Mouse (Mus musculus): ENCODE results near the gene Fbxl5.

Gene Fbxl5

GRCm38 (mm10) chr5:43821538-43821937 lies at the start of gene Fbxl5:
Gene Fbxl5 (minus strand): TSS chr5:43821638.
- no peak for DNase-seq (ENCODE audit: low read depth in 2 of 2, low spot score in 2 of 2)

DNA sequence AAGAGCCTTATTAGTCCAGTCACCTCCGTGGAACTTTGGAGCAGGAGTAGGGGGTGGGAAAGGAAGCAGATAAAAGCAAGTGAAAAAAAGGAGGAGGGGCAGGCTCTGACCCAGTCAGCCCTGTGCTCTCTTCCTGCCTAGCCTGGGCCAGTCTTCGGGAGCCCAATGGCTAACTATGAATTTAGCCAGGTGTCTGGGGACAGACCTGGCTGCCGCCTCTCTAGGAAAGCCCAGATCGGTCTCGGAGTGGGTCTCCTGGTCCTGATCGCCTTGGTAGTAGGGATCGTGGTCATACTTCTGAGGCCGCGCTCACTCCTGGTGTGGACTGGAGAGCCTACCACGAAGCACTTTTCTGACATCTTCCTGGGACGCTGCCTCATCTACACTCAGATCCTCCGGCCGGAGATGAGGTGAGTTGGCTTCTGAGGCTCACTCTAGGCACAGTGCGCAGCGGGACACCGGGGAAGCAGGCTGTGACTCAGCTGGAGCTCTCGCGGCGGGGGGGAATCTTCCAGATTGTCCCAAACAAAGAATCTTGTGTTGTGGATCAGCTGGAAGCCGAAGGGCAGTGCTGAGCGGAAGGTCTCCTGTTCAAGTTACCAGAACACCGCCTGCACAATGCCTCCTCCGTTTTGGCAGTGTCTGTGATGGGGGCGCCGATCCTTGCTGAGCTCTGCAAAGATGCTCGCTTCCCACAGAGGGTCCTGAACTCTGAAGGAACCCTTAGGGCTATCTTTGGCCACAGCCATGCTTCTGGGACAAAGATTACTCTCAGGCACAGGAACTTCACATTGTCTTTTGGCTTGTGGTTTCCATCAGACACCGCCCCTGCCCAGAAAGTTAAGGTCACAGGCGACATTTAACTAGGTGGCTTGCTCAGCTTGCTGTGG lies 47.5 kb upstream of the Fbxl5 start:
- peak; percentile 15 to 18 for DNase-seq (ENCODE audit: low read depth in 2 of 2, low spot score in 2 of 2)

DNA sequence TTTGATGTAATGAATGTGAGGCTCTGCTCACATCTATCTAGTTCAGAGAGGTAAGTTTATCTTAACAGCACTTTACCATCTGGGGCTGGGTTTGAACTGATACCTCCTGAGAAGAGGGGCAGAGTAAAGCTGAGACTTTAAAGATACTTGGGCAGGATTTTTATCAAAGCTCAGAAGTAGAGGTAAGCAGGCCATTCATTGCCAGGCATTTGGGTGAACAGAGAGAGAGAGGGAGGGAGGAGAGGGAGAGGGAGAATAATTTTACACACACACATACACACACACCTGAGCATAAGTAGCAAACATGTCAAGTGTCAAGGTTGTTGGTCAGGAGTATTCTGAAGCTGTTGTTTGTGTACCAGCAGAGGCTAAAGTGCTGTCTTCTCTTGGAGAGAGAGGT lies 46.8 kb upstream of the Fbxl5 start, which contains the start of gene Cd38:
Gene Cd38 (plus strand): TSS at position 301 of the 400 bp plus-strand sequence.
- no peak for DNase-seq (ENCODE audit: low read depth in 2 of 2, low spot score in 2 of 2)

DNA sequence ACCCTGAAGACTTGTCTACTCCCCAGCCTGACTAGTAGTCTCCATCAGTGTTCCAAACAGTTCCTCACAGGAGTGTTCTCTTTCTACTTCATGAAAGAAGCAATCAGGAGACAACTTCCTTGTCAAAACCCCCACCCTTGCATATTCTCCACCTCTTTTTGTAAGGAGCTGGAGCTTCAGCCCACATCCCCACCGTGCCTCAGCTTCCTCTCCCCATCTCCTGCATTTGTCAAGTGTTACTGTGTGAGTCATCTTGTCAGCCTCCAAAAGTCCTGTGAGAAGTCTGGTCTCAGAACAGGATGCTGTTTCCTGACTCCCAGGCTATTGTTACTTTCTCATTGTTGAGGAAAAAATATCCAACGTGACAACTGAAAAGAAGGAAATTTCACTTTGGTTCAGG lies 43.9 kb upstream of the Fbxl5 start:
- DNase-seq (ENCODE audit: low read depth in 2 of 2, low spot score in 2 of 2) = no peak

GRCm38 (mm10) chr5:43863642-43864041 lies 42.2 kb upstream of the Fbxl5 start:
- DNase-seq (ENCODE audit: low read depth in 2 of 2, low spot score in 2 of 2) = no peak

DNA sequence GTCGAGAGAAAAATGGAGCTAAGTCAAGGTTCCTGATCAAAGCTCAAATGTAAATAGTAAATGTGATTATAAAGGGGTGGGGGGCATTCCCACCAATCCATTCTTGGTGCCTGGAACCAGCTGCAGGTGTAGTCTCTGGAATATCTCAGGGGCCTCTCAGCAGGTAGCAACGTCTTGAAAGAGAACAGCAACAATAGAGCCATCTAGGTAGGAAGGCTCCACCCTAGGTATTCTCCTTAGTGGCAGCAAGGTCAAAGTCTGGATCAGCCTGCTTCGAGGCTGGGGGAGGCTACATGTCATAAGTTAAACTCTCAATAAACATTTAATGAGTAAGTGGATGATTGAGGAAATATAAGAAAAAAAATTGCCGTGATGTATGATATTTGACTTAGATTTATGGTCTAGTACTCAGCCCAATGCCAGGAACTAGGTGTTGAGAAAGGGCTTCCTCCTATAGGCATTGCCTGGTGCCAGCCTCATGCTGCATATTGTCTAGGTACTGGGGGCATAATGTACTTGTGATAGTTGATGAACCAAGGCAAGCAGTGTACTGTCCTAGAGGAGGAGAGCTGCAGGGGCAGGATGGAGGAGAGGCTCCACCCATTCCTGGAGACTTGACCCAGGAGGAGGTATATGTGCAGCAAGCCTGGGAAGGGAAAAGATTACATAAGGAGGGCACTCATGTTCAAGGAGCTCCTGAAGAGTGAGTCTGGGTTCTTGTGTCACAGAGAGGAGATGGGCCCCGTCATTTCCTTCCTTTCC lies 39.4 kb upstream of the Fbxl5 start:
- DNase-seq (ENCODE audit: low read depth in 2 of 2, low spot score in 2 of 2) = no peak

- DNase-seq (ENCODE audit: low read depth in 2 of 2, low spot score in 2 of 2) = no peak
Measured at GRCm38 (mm10) chr5:43860096-43860495, 38.7 kb upstream of the Fbxl5 start.

GRCm38 (mm10) chr5:43859663-43860062 lies 38.2 kb upstream of the Fbxl5 start:
- DNase-seq (ENCODE audit: low read depth in 2 of 2, low spot score in 2 of 2) = no peak

DNA sequence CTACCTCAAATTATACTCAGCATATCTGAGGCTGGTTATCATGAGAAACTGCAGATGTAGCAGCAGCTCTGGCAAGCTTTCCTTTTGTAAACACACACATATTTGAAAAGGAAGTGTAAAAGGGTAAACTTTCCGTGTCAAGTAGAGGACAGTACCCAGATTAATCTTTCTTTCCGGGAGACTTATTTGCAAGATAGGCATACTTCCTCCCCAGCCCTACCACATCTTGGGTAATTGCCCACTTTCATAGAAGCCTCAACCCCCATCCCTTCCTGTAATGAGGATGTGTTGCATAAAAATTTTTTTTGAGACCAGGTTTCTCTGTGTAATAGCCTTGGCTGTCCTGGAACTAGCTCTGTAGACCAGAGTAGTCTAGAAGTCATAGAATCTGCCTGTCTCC lies 34.3 kb upstream of the Fbxl5 start:
- no peak for DNase-seq (ENCODE audit: low read depth in 2 of 2, low spot score in 2 of 2)

DNA sequence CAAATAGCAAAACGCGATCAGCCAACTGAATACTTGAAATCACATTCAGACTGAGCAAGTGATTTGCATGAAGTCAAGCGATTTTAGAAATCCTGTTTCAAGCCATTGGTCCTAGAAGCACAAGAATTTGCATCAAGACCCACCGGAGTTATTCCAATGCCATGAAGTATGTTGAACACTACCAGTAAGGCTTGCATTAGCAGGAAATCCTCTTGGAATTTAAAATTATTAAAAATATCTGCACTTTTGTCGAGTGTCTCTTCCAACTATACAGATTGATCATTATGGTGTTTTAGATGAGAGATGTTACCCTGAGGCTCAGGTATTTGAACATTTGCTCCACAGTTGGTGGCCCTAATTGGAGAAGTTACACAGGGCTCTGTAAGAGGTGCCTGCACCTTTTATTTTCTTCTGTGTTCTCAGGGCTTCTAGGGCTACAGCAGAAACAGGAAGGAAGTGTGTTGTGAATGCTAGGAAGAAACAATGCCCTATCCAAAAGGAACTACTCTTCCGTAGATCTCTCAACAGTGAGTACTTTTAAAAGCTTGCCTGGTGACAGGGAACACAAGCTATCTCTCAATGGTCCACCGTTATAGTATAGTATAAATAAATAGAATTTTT lies 32.5 kb upstream of the Fbxl5 start:
- DNase-seq (ENCODE audit: low read depth in 2 of 2, low spot score in 2 of 2) = no peak

DNA sequence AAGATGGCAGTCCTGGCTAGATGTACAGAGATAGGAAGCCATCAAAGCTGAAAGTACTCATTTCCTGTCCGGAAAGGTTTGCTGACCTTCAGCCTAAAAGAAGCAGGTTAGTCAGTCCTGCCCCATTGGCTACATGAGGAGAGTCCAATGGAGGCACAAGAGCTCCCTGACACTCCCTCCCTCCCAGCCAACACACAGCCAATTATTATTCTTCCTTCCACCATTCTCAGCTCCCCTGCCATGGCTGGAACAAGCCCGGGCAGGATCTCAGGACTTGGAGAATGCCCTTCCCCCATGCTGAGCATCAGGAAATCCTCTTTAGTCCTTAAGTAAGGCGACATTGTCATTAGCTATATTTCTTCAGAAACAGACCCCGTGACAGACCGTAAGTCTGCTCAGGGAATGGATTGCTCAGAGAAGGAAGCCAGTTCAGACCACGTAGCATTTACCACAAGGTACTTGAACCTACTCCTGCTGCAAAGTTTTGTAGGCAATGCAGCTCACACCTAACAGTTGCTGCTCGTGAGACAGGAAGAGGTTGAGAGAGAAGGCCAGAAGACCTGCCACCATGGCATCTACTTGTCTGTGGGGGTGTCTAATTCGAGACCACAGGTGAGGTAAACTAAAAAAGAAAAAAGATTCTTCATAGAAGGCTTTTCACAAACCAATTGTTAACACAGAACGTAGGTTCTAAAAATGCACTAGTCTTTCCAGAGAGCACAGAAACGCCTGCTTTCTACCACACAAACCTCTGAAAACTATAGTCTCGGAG lies 31.8 kb upstream of the Fbxl5 start:
- DNase-seq (ENCODE audit: low read depth in 2 of 2, low spot score in 2 of 2) = no peak

DNA sequence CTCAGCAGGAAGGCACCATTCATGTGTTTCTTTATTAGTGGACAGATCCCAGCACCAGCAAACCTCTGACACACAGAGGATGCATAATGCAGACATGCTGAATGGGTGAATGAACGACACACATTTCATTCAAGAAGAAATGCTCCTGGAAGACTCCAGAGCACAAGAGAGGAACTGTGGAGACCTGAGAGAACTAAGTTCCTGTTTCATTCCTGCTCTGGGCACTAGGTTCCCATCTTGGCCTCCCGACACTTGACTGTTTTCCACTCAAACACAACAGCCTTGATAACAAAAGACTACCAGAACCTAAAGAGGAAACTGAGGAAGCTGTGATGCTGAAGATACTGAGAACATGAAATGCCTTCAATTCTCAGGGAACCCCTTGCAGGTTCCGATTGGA lies 26.8 kb upstream of the Fbxl5 start:
- DNase-seq (ENCODE audit: low read depth in 2 of 2, low spot score in 2 of 2) = no peak

GRCm38 (mm10) chr5:43847555-43847954 lies 26.1 kb upstream of the Fbxl5 start:
- no peak for DNase-seq (ENCODE audit: low read depth in 2 of 2, low spot score in 2 of 2)

DNA sequence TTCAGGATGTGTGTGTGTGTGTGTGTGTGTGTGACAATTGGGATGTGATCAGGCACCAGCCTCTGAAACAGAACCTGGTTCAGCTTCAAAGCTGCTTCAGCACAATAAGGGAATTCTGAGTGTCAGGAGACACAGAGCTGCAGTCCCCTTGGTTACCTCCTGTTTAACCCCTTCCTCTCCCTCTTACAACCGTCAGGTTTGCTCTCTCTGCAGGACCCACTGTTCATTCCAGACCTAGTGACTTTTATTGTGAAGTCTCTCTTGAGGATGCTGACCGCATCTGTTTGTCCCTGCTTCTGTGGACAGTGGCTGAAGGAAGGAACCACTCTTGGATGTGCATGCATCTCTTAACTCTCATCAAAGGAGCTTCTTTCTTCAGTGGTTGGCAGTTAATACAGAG lies 24.8 kb upstream of the Fbxl5 start:
- no peak for DNase-seq (ENCODE audit: low read depth in 2 of 2, low spot score in 2 of 2)

- no peak for DNase-seq (ENCODE audit: low read depth in 2 of 2, low spot score in 2 of 2)
Measured at GRCm38 (mm10) chr5:43845646-43846045, 24.2 kb upstream of the Fbxl5 start.

- DNase-seq (ENCODE audit: low read depth in 2 of 2, low spot score in 2 of 2) = no peak
Measured at GRCm38 (mm10) chr5:43845083-43845482, 23.6 kb upstream of the Fbxl5 start.

DNA sequence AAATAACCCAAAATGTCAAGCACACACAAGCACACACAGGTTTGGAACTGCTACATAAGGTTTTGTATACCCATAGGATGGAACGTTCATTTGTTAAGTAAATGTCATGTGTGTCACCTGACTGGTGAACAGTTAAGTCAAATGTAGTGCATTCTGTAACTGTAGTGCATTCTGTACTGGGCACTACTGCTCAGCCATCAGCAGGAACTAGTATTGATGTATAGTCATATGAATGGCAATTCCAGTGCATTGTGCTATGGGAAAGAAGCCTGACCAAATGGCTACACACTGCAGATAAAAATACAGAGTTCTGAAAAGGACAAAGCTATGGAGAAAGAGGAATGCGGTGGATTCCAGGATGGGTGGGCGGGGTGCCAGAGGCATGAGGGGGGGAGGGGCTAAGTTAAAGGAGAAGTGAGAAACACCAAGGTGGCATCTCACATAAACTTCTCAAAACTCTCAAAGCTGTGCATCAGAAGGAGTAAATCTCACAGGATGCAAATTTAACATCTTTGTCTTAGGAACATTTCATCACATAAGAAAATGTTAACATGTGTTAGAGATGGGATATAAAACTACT lies 21.2 kb upstream of the Fbxl5 start:
- DNase-seq (ENCODE audit: low read depth in 2 of 2, low spot score in 2 of 2) = no peak

- no peak for DNase-seq (ENCODE audit: low read depth in 2 of 2, low spot score in 2 of 2)
Measured at GRCm38 (mm10) chr5:43842011-43842285, 20.5 kb upstream of the Fbxl5 start.

DNA sequence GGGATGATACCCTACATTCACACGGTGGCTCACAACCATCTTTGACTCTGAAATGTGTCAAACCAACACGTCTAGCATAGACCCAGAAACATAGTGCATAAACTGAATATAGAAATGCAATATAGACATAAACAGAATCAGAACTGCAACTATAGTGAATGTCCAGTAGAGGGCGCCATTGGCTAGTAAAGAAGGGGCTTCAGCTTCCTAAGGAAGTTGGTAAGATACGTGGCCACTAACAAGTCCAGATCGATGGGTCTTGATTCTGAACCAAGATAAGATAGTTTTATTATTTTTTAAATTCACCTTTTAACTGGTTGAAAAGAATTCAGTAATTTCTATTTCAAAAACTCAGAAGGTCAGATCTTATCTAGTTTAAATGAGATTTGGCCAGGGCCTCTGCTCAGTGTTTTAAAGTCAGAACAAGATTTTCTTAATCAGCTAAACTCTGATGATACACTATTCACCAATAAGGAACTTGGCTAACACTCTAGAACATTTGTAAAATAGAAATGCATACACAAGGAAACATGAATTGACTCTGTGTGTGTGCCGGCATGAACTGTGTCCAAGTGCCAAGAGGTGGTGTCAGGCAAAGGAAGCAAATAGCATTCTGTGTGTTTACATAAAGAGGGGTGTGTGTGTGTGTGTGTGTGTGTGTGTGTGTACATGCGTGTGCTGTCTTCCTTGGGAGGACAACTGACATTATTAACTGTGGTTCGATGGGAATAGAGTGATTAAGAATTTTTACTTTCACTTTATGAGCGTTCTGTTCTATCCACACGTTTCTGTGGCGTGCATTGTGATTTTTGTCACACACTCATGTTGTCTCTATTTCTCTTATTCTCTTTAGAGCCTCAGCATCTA lies 19.9 kb upstream of the Fbxl5 start:
- DNase-seq (ENCODE audit: low read depth in 2 of 2, low spot score in 2 of 2) = peak; percentile 31 to 52

- peak; percentile 36 to 51 for DNase-seq (ENCODE audit: low read depth in 2 of 2, low spot score in 2 of 2)
Measured at GRCm38 (mm10) chr5:43837372-43837771, 15.9 kb upstream of the Fbxl5 start.

Data from CD8-positive naive resting alpha-beta T cell, adult 2 months (primary cell).